Mouse (Mus musculus): ENCODE data around the gene Cuta. TPM values are rescaled to one million over a fixed set of nuclear protein-coding genes. Genes with fewer than 3 reads are reported as not detected.
A peak's percentile ranks its signal among the peaks of the same experiment; 100 is the strongest.
"Not testable (repeated sequence)": the region's sequence is repeated elsewhere in the genome, so short reads cannot be mapped to it uniquely, and the experiment has no call there.

Cuta gene
- polyA plus RNA-seq, 1 experiment from 2014 or later = 151 TPM

- H3K36me3 ChIP-seq = peaks cover 32% of the 10 kb centered on the region
- not testable (repeated sequence) for H3K4me2 ChIP-seq (replicated peaks); H3K9me3 ChIP-seq; H3K4me1 ChIP-seq; H3K27ac ChIP-seq; H3K27me3 ChIP-seq (replicated peaks); ATAC-seq (ENCODE audit: low FRiP score, low read depth); H3K4me3 ChIP-seq
- H3K9ac ChIP-seq = 0 out of 2 replicates have a peak overlapping the region, but pooled peaks have one; percentile 17
- 96% methylated on average over 9 of the region's 9 CpGs for WGBS
These were observed 14.0 kb downstream of the Cuta start for GRCm38 (mm10) chr17:26925414-26925813.

- Histone ChIP-seq H3K36me3 (peaks cover 19% of the 10 kb centered on the region), H3K4me1 (peaks cover 10% of the 10 kb centered on the region; the same call in 1 of the 2 replicates)
- 95% methylated on average over 5 of the region's 6 CpGs for WGBS
- not testable (repeated sequence) for H3K9me3 ChIP-seq; H3K4me3 ChIP-seq; ATAC-seq (ENCODE audit: low FRiP score, low read depth); H3K27ac ChIP-seq; H3K27me3 ChIP-seq (replicated peaks); H3K4me2 ChIP-seq (replicated peaks); H3K9ac ChIP-seq
These were observed 17.0 kb downstream of the Cuta start for GRCm38 (mm10) chr17:26922368-26922767.

GRCm38 (mm10) chr17:26919516-26919915 lies 19.9 kb downstream of the Cuta start:
- WGBS = 88% methylated on average over 2 of the region's 2 CpGs
- not testable (repeated sequence) for H3K36me3 ChIP-seq; H3K27me3 ChIP-seq (replicated peaks); H3K9me3 ChIP-seq; H3K4me3 ChIP-seq; H3K27ac ChIP-seq; H3K4me2 ChIP-seq (replicated peaks); H3K9ac ChIP-seq; ATAC-seq (ENCODE audit: low FRiP score, low read depth)
- H3K4me1 ChIP-seq = peaks cover 11% of the 10 kb centered on the region; the same call in 1 of the 2 replicates

GRCm38 (mm10) chr17:26918343-26918742 lies 21.0 kb downstream of the Cuta start:
- no peak for ATAC-seq (ENCODE audit: low FRiP score, low read depth)
- peaks cover 11% of the 10 kb centered on the region; the same call in 1 of the 2 replicates for H3K4me1 ChIP-seq
- no peaks in the 10 kb centered on the region for H3K27me3 ChIP-seq (replicated peaks)
- H3K27ac ChIP-seq = no peak overlapping the region
- H3K4me3 ChIP-seq = no peak overlapping the region; the same call in 1 of the 2 replicates
- peak overlapping the region; percentile 74 for H3K4me2 ChIP-seq (replicated peaks)
- no peaks in the 10 kb centered on the region for H3K9me3 ChIP-seq
- peaks cover 6% of the 10 kb centered on the region for H3K36me3 ChIP-seq
- H3K9ac ChIP-seq = no peak overlapping the region
- WGBS = 79% methylated on average over 2 of the region's 2 CpGs

GRCm38 (mm10) chr17:26917560-26917959 lies 21.8 kb downstream of the Cuta start:
- not testable (repeated sequence) for H3K27me3 ChIP-seq (replicated peaks); H3K9me3 ChIP-seq

GRCm38 (mm10) chr17:26916711-26917482 lies 22.5 kb downstream of the Cuta start, which contains the start of gene Kifc5b:
Kifc5b (plus strand) TSS chr17:26917091.
- Histone ChIP-seq H3K9me3 (no peaks in the 10 kb centered on the region), H3K4me2 (replicated peaks) (peak within 1 kb of the TSS; percentile 74), H3K27me3 (replicated peaks) (no peaks in the 10 kb centered on the region), H3K4me1 (peaks cover 11% of the 10 kb centered on the region; the same call in 1 of the 2 replicates), H3K27ac (no peak within 1 kb of the TSS), H3K36me3 (peaks cover 3% of the 10 kb centered on the region; the same call in 1 of the 2 replicates), H3K4me3 (peak within 1 kb of the TSS; percentile 67), H3K9ac (peak within 1 kb of the TSS; percentile 63)
- under 1% methylated on average over 68 of the region's 72 CpGs for WGBS
- ATAC-seq (ENCODE audit: low FRiP score, low read depth) = peak; percentile 98

More at GRCm38 (mm10) chr17:26917560-26917959, 21.8 kb downstream of the Cuta start:
- H3K27ac ChIP-seq; ATAC-seq (ENCODE audit: low FRiP score, low read depth); H3K36me3 ChIP-seq: not testable (repeated sequence)
- H3K4me2 ChIP-seq (replicated peaks) = peak overlapping the region; percentile 74
- whole genome bisulfite sequencing = 0% methylated on average over 12 of the region's 12 CpGs
- peaks cover 11% of the 10 kb centered on the region; the same call in 1 of the 2 replicates for H3K4me1 ChIP-seq
- H3K9ac ChIP-seq = peak overlapping the region; percentile 63
- peak overlapping the region; percentile 67 for H3K4me3 ChIP-seq

GRCm38 (mm10) chr17:26915248-26915647 lies 24.1 kb downstream of the Cuta start:
- H3K4me1 ChIP-seq = peaks cover 11% of the 10 kb centered on the region; the same call in 1 of the 2 replicates
- H3K4me2 ChIP-seq (replicated peaks) = no peak overlapping the region
- H3K9me3 ChIP-seq = no peaks in the 10 kb centered on the region
- no peak overlapping the region for H3K9ac ChIP-seq
- 48% methylated on average over 1 of the region's 1 CpGs for WGBS
- no peak for ATAC-seq (ENCODE audit: low FRiP score, low read depth)
- no peak overlapping the region for H3K4me3 ChIP-seq
- no peak overlapping the region for H3K27ac ChIP-seq
- H3K36me3 ChIP-seq = no peaks in the 10 kb centered on the region
- no peaks in the 10 kb centered on the region for H3K27me3 ChIP-seq (replicated peaks)

- not testable (repeated sequence) for H3K27ac ChIP-seq; H3K27me3 ChIP-seq (replicated peaks); H3K9ac ChIP-seq; ATAC-seq (ENCODE audit: low FRiP score, low read depth); H3K4me3 ChIP-seq; H3K9me3 ChIP-seq; H3K4me2 ChIP-seq (replicated peaks); H3K4me1 ChIP-seq; H3K36me3 ChIP-seq
- 88% methylated on average over 15 of the region's 15 CpGs for WGBS
These were observed 31.9 kb downstream of the Cuta start for GRCm38 (mm10) chr17:26907506-26907905.

GRCm38 (mm10) chr17:26904320-26904719 lies 35.0 kb downstream of the Cuta start:
- no peaks in the 10 kb centered on the region for H3K9me3 ChIP-seq
- no peak overlapping the region for H3K4me3 ChIP-seq
- no peaks in the 10 kb centered on the region for H3K4me1 ChIP-seq
- WGBS = 63% methylated on average over 5 of the region's 5 CpGs
- H3K27ac ChIP-seq = no peak overlapping the region
- H3K9ac ChIP-seq = no peak overlapping the region
- H3K4me2 ChIP-seq (replicated peaks) = no peak overlapping the region
- no peak for ATAC-seq (ENCODE audit: low FRiP score, low read depth)
- no peaks in the 10 kb centered on the region for H3K36me3 ChIP-seq
- H3K27me3 ChIP-seq (replicated peaks) = no peaks in the 10 kb centered on the region

- Histone ChIP-seq H3K4me3 (no peak overlapping the region), H3K27me3 (replicated peaks) (no peaks in the 10 kb centered on the region; the same call in 1 of the 2 replicates), H3K36me3 (no peaks in the 10 kb centered on the region), H3K27ac (no peak overlapping the region), H3K4me2 (replicated peaks) (no peak overlapping the region), H3K9me3 (no peaks in the 10 kb centered on the region), H3K4me1 (no peaks in the 10 kb centered on the region), H3K9ac (no peak overlapping the region)
- ATAC-seq (ENCODE audit: low FRiP score, low read depth) = no peak
- 84% methylated on average over 6 of the region's 6 CpGs for WGBS
These were observed 38.5 kb downstream of the Cuta start for GRCm38 (mm10) chr17:26900916-26901315.

- no peak overlapping the region for H3K9ac ChIP-seq
- no peaks in the 10 kb centered on the region; the same call in none of the 2 replicates for H3K27me3 ChIP-seq (replicated peaks)
- ATAC-seq (ENCODE audit: low FRiP score, low read depth) = no peak
- no peaks in the 10 kb centered on the region for H3K36me3 ChIP-seq
- no peak overlapping the region for H3K27ac ChIP-seq
- H3K9me3 ChIP-seq = no peaks in the 10 kb centered on the region
- 16% methylated on average over 10 of the region's 10 CpGs for WGBS
- H3K4me3 ChIP-seq = no peak overlapping the region
- no peak overlapping the region for H3K4me2 ChIP-seq (replicated peaks)
- peaks cover 5% of the 10 kb centered on the region; the same call in 1 of the 2 replicates for H3K4me1 ChIP-seq
These were observed 43.8 kb downstream of the Cuta start for GRCm38 (mm10) chr17:26895578-26895977.

GRCm38 (mm10) chr17:26894342-26894741 lies 45.0 kb downstream of the Cuta start:
- Histone ChIP-seq H3K9me3 (no peaks in the 10 kb centered on the region), H3K4me3 (no peak overlapping the region), H3K27ac (no peak overlapping the region), H3K27me3 (replicated peaks) (no peaks in the 10 kb centered on the region; the same call in none of the 2 replicates), H3K4me1 (peaks cover 5% of the 10 kb centered on the region; the same call in 1 of the 2 replicates), H3K9ac (no peak overlapping the region), H3K4me2 (replicated peaks) (no peak overlapping the region), H3K36me3 (no peaks in the 10 kb centered on the region)
- WGBS = 65% methylated on average over 6 of the region's 6 CpGs
- ATAC-seq (ENCODE audit: low FRiP score, low read depth) = no peak
